In the genomic region with DNA sequence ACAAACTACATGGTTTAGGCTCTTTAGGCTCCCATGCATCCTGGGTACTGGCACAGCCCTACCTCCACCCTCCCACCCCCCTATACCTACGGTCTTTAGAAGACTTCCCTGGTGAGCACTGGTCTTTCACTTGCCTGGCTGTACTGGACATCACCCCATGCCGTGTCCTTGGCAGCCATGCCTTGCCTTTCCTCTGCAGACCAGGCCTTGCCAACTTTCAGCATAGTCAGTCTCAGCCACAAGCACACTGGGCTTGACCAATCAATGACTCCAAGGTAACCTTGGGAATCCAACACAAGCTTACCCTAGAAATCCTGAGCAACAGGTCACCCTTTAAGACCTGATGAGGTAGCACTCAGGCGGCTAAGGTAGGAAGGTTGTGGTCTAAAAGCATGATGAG, we compare ENCODE assay signal across 14 mouse cellular contexts. TPM values are rescaled to one million over a fixed set of nuclear protein-coding genes. Genes with fewer than 3 reads are reported as not detected.
A peak's percentile ranks its signal among the peaks of the same experiment; 100 is the strongest.
DNase-seq lines count a peak whose midpoint lies in the region.
"Had no signal": no experiment of that assay in that cellular context is flagged by ENCODE, and none has a peak within 500 bp of the region (broad histone marks: within the 10 kb centered on the region; RNA-seq: fewer than 3 reads in every experiment).

No protein-coding gene starts in this region.

- peak; percentile 39 for DNase-seq in gastrocnemius, postnatal 25 days
- DNase-seq in gastrocnemius, postnatal 10 days = no peak
- DNase-seq in left cerebral cortex, postnatal 4 days = peak; percentile 24
- DNase-seq in left cerebral cortex, adult 18-20 months (ENCODE audit: low spot score in 2 of 2) = no peak
- DNase-seq in brain, adult 2 months (ENCODE audit: low read depth, low spot score) = peak; percentile 80
- peak; percentile 80 to 81 for DNase-seq in cerebellum, postnatal 36 days
- DNase-seq in right cerebral cortex, postnatal 10 days (ENCODE audit: low spot score in 2 of 2) = no peak
- no peak for DNase-seq in frontal cortex, postnatal 10 days (ENCODE audit: low spot score in 2 of 2)
- DNase-seq: B cell, adult 2 months; embryo, embryonic 11 days; heart, postnatal 14 days; kidney, adult 18-20 months; lung, embryonic 14.5 days; thymus, adult 18-20 months had no signal

- intact Hi-C loops in left cerebral cortex, postnatal 4 days (cut with DNase I) = no loop called here

RNA-seq across cellular contexts. Expression of a gene that starts 17.8 kb away (rescaled TPM):
- total RNA-seq in gastrocnemius, postnatal 25 days (2021) = 100 to 1,000 TPM; 282 to 288 TPM
- 100 to 1,000 TPM; 302 to 322 TPM for total RNA-seq in gastrocnemius, postnatal 10 days (2021)
- 1,000 to 10,000 TPM; 1,399 to 1,485 TPM for total RNA-seq in left cerebral cortex, postnatal 4 days (2021)
- 1,000 to 10,000 TPM; 1,157 to 1,215 TPM for total RNA-seq in left cerebral cortex, adult 18-20 months (2021)

RNA-seq across cellular contexts. Expression of a gene that starts 28.9 kb away (rescaled TPM):
- total RNA-seq in gastrocnemius, postnatal 25 days (2021) = 100 to 1,000 TPM; 290 to 454 TPM
- total RNA-seq in gastrocnemius, postnatal 10 days (2021) = 100 to 1,000 TPM; 357 to 451 TPM
- total RNA-seq in left cerebral cortex, postnatal 4 days (2021) = 1 to 10 TPM; 3.2 to 3.7 TPM
- 10 to 100 TPM; 16.5 to 31.4 TPM for total RNA-seq in left cerebral cortex, adult 18-20 months (2021)

RNA-seq across cellular contexts. Expression of a gene that starts 57.7 kb away (rescaled TPM):
- 1 to 10 TPM in 1 of 2 experiments, under 1 TPM in 1; 0.67 to 1.2 TPM for total RNA-seq in gastrocnemius, postnatal 25 days (2021)
- 1 to 10 TPM in 1 of 2 experiments, under 1 TPM in 1; 0.78 to 1.1 TPM for total RNA-seq in gastrocnemius, postnatal 10 days (2021)
- 1 to 10 TPM; 2.0 to 2.7 TPM for total RNA-seq in left cerebral cortex, postnatal 4 days (2021)
- 1 to 10 TPM in 1 of 2 experiments, under 1 TPM in 1; 0.79 to 1.3 TPM for total RNA-seq in left cerebral cortex, adult 18-20 months (2021)

Comparison
In these comparisons a context has a peak if more than half of its experiments do, and no peak if none do; other contexts are left out.
1. DNase-seq: peak in gastrocnemius, postnatal 25 days (single experiment), left cerebral cortex, postnatal 4 days (single experiment), brain, adult 2 months (single experiment) and cerebellum, postnatal 36 days (2 of 2); none in gastrocnemius, postnatal 10 days (single experiment), left cerebral cortex, adult 18-20 months (0 of 2), right cerebral cortex, postnatal 10 days (0 of 2) and frontal cortex, postnatal 10 days (0 of 2).
2. RNA of a gene that starts 28.9 kb away (total RNA-seq): 290 to 454 TPM in gastrocnemius, postnatal 25 days and 357 to 451 TPM in gastrocnemius, postnatal 10 days; 16.5 to 31.4 TPM in left cerebral cortex, adult 18-20 months and 3.2 to 3.7 TPM in left cerebral cortex, postnatal 4 days; every median in the first group is over 4 times any median in the second.